Mouse (Mus musculus): ENCODE results near the gene Ifna9. TPM values are rescaled to one million over a fixed set of nuclear protein-coding genes. Genes with fewer than 3 reads are reported as not detected.

Ifna9 gene
- total RNA-seq (2012; rRNA removed) (not detected in 2 replicates), total RNA-seq (2014; rRNA removed) (not detected in 2 replicates), polyA plus RNA-seq (2012; ENCODE audit: insufficient read length, low read depth) (not detected in 2 replicates)

- dilution Hi-C loops (cut with MboI; ENCODE audit: extremely low pct_ligation_motif_present, extremely low pct_unique_long_range_greater_than_20kb, low sequenced_read_pairs): no loop called here
- in situ Hi-C loops (cut with MboI; ENCODE audit: low pct_ligation_motif_present, low pct_unique_long_range_greater_than_20kb, low sequenced_read_pairs): no loop called here
- no peak within 1 kb of the TSS for H3K27ac ChIP-seq (ENCODE audit: insufficient read depth, low read depth)
Measured at GRCm38 (mm10) chr4:88592285-88592684, at the start of gene Ifna9. Gene Ifna9 (minus strand): TSS chr4:88592385.

GRCm38 (mm10) chr4:88641077-88641831 is 49.1 kb upstream of the Ifna9 start:
- Histone ChIP-seq H3K4me1 (ENCODE audit: control insufficient read depth in 1 of 2, insufficient read depth in 2 of 2) (no peaks in the 10 kb centered on the region), H3K4me2 (ENCODE audit: insufficient read depth, low read depth, poor library complexity, severe bottlenecking) (no peak overlapping the region), H3K9me3 (replicated peaks; ENCODE audit: low read length) (peaks cover 4% of the 10 kb centered on the region), H3K9ac (ENCODE audit: insufficient read depth, low read depth) (no peak overlapping the region), H3K27me3 (replicated peaks) (peaks cover 12% of the 10 kb centered on the region), H3K27ac (ENCODE audit: insufficient read depth, low read depth) (no peak overlapping the region), H3K4me3 (replicated peaks in 1 of 3; ENCODE audit: low read depth in 2 of 3, low read length in 2 of 3, poor library complexity in 1 of 3) (peak overlapping the region; percentile 54 to 85 (median 61)), H3K36me3 (replicated peaks in 1 of 2; ENCODE audit: control insufficient read depth in 1 of 2, insufficient read depth in 1 of 2, low read length in 1 of 2) (no peaks in the 10 kb centered on the region), H3K79me2 (replicated peaks; ENCODE audit: control insufficient read depth, extremely low read depth, insufficient read depth, poor library complexity, severe bottlenecking) (no peaks in the 10 kb centered on the region)
- TF ChIP-seq ZNF384 (IDR thresholded peaks at IDR 0.05; ENCODE audit: low read depth, low read length): peak; percentile 97
- peak; percentile 99 for TF ChIP-seq TBP (conservative IDR thresholded peaks at IDR 0.05; ENCODE audit: low read depth, low read length)
- peak; percentile 66 to 84 for TF ChIP-seq CTCF (conservative IDR thresholded peaks at IDR 0.05 in 1 of 2, IDR thresholded peaks at IDR 0.05 in 1 of 2; ENCODE audit: low read depth in 2 of 2, low read length in 2 of 2)
- TF ChIP-seq UBTF (IDR thresholded peaks at IDR 0.05; ENCODE audit: low read depth, low read length): peak; percentile 100
- TF ChIP-seq CHD2 (IDR thresholded peaks at IDR 0.05; ENCODE audit: low read length): peak; percentile 74
- TF ChIP-seq MAX (IDR thresholded peaks at IDR 0.05; ENCODE audit: low read length): no peak
- TF ChIP-seq TCF12 (IDR thresholded peaks at IDR 0.05; ENCODE audit: low read depth, low read length): no peak
- peak; percentile 15; the same call in 1 of the 2 replicates for TF ChIP-seq MEF2A (IDR thresholded peaks at IDR 0.05; ENCODE audit: borderline replicate concordance, low read depth, low read length)
- peak; percentile 85 for TF ChIP-seq IRF4 (IDR thresholded peaks at IDR 0.05; ENCODE audit: low read depth, low read length)
- TF ChIP-seq HCFC1 (IDR thresholded peaks at IDR 0.05; ENCODE audit: low read depth, low read length): no peak
- 0 out of 2 replicates have a peak, but pooled peaks have one; percentile 12 for TF ChIP-seq E2F4 (IDR thresholded peaks at IDR 0.05; ENCODE audit: insufficient replicate concordance, low read depth, low read length)
- TF ChIP-seq ETS1 (conservative IDR thresholded peaks at IDR 0.05; ENCODE audit: low read depth, low read length): 0 out of 2 replicates have a peak, but pooled peaks have one; percentile 28
- peak; percentile 82 for TF ChIP-seq MAZ (IDR thresholded peaks at IDR 0.05; ENCODE audit: low read depth, low read length)
- TF ChIP-seq ZC3H11A (IDR thresholded peaks at IDR 0.05; ENCODE audit: low read depth, low read length): no peak
- TF ChIP-seq PAX5 (IDR thresholded peaks at IDR 0.05; ENCODE audit: low read length): no peak
- TF ChIP-seq SIN3A (IDR thresholded peaks at IDR 0.05; ENCODE audit: low read length): no peak
- no peak for TF ChIP-seq NRF1 (IDR thresholded peaks at IDR 0.05; ENCODE audit: low read depth, low read length)
- TF ChIP-seq POLR2AphosphoS2 (IDR thresholded peaks at IDR 0.05; ENCODE audit: low read depth, low read length): no peak
- no peak; the same call in 1 of the 2 replicates for TF ChIP-seq RCOR1 (conservative IDR thresholded peaks at IDR 0.05; ENCODE audit: low read depth, low read length)
- no peak for TF ChIP-seq JUN (IDR thresholded peaks at IDR 0.05; ENCODE audit: insufficient read depth, low read depth, low read length)
- no peak for TF ChIP-seq JUND (conservative IDR thresholded peaks at IDR 0.05; ENCODE audit: low read depth, low read length)
- TF ChIP-seq EP300 (IDR thresholded peaks at IDR 0.05; ENCODE audit: low read length): 0 out of 2 replicates have a peak, but pooled peaks have one; percentile 8
- no peak for TF ChIP-seq USF1 (IDR thresholded peaks at IDR 0.05; ENCODE audit: low read depth, low read length)
- TF ChIP-seq RAD21 (IDR thresholded peaks at IDR 0.05; ENCODE audit: low read depth, low read length): peak; percentile 41
- TF ChIP-seq KAT2A (IDR thresholded peaks at IDR 0.05; ENCODE audit: insufficient replicate concordance, low read length): no peak
- peak; percentile 100 for DNase-seq (ENCODE audit: extremely low read depth)
- dilution Hi-C loops (cut with MboI; ENCODE audit: extremely low pct_ligation_motif_present, extremely low pct_unique_long_range_greater_than_20kb, low sequenced_read_pairs) (no loop called here), in situ Hi-C loops (cut with MboI; ENCODE audit: low pct_ligation_motif_present, low pct_unique_long_range_greater_than_20kb, low sequenced_read_pairs) (no loop called here)

More at GRCm38 (mm10) chr4:88592285-88592684, at the start of gene Ifna9:
- Histone ChIP-seq H3K79me2 (replicated peaks; ENCODE audit: control insufficient read depth, extremely low read depth, insufficient read depth, poor library complexity, severe bottlenecking) (no peaks in the 10 kb centered on the region), H3K4me2 (ENCODE audit: insufficient read depth, low read depth, poor library complexity, severe bottlenecking) (no peak within 1 kb of the TSS), H3K9me3 (replicated peaks; ENCODE audit: low read length) (no peaks in the 10 kb centered on the region), H3K36me3 (replicated peaks in 1 of 2; ENCODE audit: control insufficient read depth in 1 of 2, insufficient read depth in 1 of 2, low read length in 1 of 2) (no peaks in the 10 kb centered on the region), H3K4me3 (replicated peaks in 1 of 3; ENCODE audit: low read depth in 2 of 3, low read length in 2 of 3, poor library complexity in 1 of 3) (no peak within 1 kb of the TSS), H3K27me3 (replicated peaks) (peaks cover 6% of the 10 kb centered on the region), H3K9ac (ENCODE audit: insufficient read depth, low read depth) (no peak within 1 kb of the TSS), H3K4me1 (ENCODE audit: control insufficient read depth in 1 of 2, insufficient read depth in 2 of 2) (no peaks in the 10 kb centered on the region)
- TF ChIP-seq MEF2A (IDR thresholded peaks at IDR 0.05; ENCODE audit: borderline replicate concordance, low read depth, low read length) (no peak), USF1 (IDR thresholded peaks at IDR 0.05; ENCODE audit: low read depth, low read length) (no peak)
- DNase-seq (ENCODE audit: extremely low read depth): no peak
